Mouse (Mus musculus): Measurements from ENCODE around the gene Parp4. TPM values are rescaled to one million over a fixed set of nuclear protein-coding genes. Genes with fewer than 3 reads are reported as not detected.

The Parp4 gene
- total RNA-seq, 2 experiments from 2014 or later: 6.2 to 36.2 TPM

Other genes with a start within 250 kb of the Parp4 start
- gene Atp12a, start 210.6 kb upstream of the Parp4 start, total RNA-seq (2015): not detected in 2 replicates
- gene Atp12a, start 210.6 kb upstream of the Parp4 start, total RNA-seq (2017): not detected in 2 replicates
- 4.4 and 6.4 TPM in 2 replicates for gene Rnf17, start 173.0 kb upstream of the Parp4 start, total RNA-seq (2015)
- 3.5 and 7.8 TPM in 2 replicates for gene Rnf17, start 173.0 kb upstream of the Parp4 start, total RNA-seq (2017)
- gene Cenpj, start 194 bp upstream of the Parp4 start, total RNA-seq (2015): 25.9 TPM in 2 replicates
- gene Cenpj, start 194 bp upstream of the Parp4 start, total RNA-seq (2017): 19.3 and 37.5 TPM in 2 replicates
- gene Mphosph8, start 92.6 kb downstream of the Parp4 start, total RNA-seq (2015): 45.3 and 51.4 TPM in 2 replicates
- 25.0 and 37.5 TPM in 2 replicates for gene Mphosph8, start 92.6 kb downstream of the Parp4 start, total RNA-seq (2017)
- 49.9 and 53.3 TPM in 2 replicates for gene Pspc1, start 202.7 kb downstream of the Parp4 start, total RNA-seq (2015)
- 119 and 174 TPM in 2 replicates for gene Pspc1, start 202.7 kb downstream of the Parp4 start, total RNA-seq (2017)
- gene Zmym5, start 236.1 kb downstream of the Parp4 start, total RNA-seq (2015): 22.1 and 27.1 TPM in 2 replicates
- gene Zmym5, start 236.1 kb downstream of the Parp4 start, total RNA-seq (2017): 14.5 and 19.8 TPM in 2 replicates

All from megakaryocyte progenitor cell, adult 5-6 weeks (primary cell).